Mouse (Mus musculus) heart, adult 10 weeks (tissue): ENCODE measurements around the gene Tmem273. TPM values are rescaled to one million over a fixed set of nuclear protein-coding genes. Genes with fewer than 3 reads are reported as not detected.

Experiments
- polyA plus RNA-seq: library from polyadenylated mRNA; stranded (reverse); fragments of 350-450 nt; fragmentation: Illumina TruSeq; extraction: RNeasy Lipid Tissue Mini Kit (QIAGEN cat#74804); gene quantifications from one replicate; pipeline ENCODE4 v1.2.3, GENCODE M21; 2014; ENCODE audit warnings: low read depth, low replicate concordance

The Tmem273 gene
- polyA plus RNA-seq = 1.4 TPM

GRCm38 (mm10) chr14:32785556-32786130 is at the start of gene Tmem273:
TSS of gene Tmem273 (plus strand) at chr14:32785963.

GRCm38 (mm10) chr14:32833847-32834246 is 48.1 kb downstream of the Tmem273 start, which contains the start of gene Fam170b:
TSS of gene Fam170b (plus strand) at chr14:32833962.

GRCm38 (mm10) chr14:32856681-32857328 is 71.0 kb downstream of the Tmem273 start, which contains the start of gene Vstm4:
TSS of gene Vstm4 (plus strand) at chr14:32856756.

Other genes with a start within 250 kb of the Tmem273 start
- not detected for gene Prrxl1, start 186.6 kb upstream of the Tmem273 start, polyA plus RNA-seq
- gene 3425401B19Rik, start 100.7 kb upstream of the Tmem273 start, polyA plus RNA-seq = 69.6 TPM
- not detected for gene Fam170b, start 48.0 kb downstream of the Tmem273 start, polyA plus RNA-seq
- gene Vstm4, start 70.8 kb downstream of the Tmem273 start, polyA plus RNA-seq = 14.6 TPM
- 0.42 TPM for gene Lrrc18, start 205.4 kb downstream of the Tmem273 start, polyA plus RNA-seq